Mouse (Mus musculus) spleen, adult 12 weeks (tissue): ENCODE measurements around the gene Clybl.

Experiments
- DNase-seq: peaks from one replicate; pipeline ENCODE4 v3.0.0; 2022; ENCODE audit warnings: low spot score

Clybl gene

DNA sequence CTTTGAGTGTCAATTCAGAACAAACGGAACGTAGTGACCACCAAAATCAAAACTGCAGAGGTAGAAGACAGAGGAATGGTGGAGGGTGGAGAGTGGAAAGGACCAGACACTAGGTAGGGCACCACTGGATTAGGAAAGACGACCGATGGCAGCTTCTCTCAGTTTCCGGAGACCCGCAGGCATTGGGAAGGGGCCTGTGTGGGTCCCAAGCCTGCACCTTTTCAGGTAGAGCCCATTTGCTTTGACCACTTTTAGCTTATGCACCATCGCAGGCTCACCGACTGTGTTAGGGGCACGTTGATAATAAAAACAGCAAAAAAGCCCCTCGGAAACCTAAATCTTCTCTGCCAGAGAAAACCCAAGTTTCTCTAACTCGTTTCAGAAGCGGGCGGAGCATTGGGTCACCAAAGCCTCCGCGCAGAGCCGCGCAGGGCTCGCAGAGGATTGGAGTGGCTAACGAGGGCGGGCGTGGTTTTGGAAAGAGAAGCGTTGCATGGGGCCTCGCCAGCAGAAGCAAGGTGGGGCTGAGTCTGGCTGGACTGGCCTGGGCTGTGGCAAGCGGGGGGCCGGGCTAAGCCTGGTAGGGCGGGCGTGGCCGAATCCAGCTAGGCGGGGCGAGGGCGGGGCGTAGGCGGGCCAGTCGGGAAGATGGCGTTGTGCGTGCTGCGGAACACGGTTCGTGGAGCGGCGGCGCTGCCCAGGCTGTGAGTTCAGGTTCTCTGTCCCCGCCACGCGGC lies at the start of gene Clybl:
TSS of gene Clybl (plus strand) at position 627 of the 737 bp plus-strand sequence.
- peak; percentile 98 for DNase-seq

DNA sequence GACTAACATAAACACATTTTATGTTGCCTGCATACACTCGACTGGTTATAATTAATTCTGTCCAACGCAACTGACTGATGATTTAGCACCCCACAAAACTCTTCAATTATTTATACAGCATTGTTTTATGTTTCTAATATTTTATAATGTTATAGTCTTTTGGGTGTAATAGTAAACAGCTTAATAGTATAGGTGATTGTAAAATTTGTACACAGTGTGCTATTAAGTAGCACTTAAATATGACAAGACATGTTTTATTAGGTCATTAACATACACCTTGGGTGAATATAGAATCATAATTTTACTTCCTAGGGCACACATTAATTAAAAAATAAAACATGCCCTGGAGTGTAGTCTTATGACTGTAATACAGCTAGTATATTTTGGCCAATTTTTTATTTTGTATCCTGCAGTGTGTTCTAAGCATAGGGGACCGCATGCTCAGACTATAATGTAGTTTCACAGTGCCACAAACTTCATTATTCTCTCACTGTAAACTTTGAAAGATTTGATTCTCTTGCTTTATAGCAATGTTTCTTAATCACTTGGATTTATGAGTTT lies 45.1 kb upstream of the Clybl start:
- DNase-seq = no peak

DNA sequence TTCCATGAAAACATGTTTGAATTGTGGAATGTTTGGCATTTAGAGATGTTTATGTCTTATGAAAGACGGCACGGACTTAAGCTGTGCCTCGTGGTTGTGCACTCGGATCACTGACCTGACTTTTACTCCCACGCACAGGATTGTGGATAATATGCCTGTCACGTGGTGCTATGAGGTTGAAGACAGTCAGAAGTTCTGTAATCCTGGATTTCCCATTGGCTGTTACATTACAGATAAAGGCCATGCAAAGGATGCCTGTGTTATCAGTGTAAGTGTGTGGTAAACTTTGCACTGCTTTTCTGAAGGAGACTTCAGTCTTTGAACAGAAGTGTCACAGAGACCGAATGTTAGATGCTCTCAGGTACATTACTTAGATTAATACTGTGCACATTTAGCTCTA lies 44.3 kb upstream of the Clybl start:
- DNase-seq = no peak

DNA sequence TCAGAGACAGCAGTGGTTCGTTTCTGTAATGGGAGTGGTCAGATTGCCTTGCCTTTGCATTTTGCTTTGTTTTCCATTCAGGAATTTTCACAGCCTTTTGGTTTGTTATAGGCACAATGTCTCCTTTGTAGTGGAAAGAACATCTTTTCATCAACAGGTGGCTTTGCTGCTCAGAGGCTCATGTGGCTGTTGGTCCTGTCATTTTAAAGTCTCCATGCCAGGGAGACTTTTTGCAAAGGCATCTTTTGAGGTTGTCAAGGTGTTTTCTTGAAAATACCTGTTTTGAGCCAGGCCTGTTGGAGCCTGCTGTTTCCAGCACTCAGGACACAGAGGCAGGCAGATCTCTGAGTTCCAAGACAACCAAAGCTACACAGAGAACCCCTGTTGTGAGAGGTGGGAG lies 41.4 kb upstream of the Clybl start:
- no peak for DNase-seq

DNA sequence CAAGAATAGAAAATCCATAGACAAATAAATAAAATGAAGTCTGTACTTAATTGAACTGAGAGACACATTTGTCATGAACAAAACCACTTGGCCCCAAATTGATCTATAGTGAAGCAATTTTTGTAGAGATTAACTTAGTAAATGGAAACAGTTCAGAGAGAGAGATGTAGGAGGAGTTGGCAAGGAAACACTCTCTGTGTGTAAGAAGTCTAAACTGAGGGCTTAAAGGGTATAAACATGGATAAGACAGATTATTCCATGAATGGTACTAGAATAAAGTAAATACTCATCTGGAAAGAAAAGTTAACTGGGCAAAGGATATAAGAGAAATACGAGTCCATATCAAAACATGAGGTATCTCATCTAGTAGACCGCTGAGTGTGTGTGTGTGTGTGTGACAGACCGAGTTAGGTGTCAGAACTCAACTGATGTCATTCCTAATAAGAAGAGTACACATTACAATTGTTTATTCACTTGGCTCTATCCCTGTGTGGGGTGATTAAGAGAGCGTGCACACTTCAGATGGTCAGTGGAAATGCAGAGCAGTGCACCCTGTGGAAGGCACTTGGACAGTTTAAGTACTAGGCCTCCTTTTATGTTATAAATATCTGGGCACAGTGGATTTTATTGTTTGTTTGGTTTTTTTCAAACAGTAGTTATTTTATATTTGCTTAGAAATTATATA lies 37.8 kb upstream of the Clybl start:
- no peak for DNase-seq

DNA sequence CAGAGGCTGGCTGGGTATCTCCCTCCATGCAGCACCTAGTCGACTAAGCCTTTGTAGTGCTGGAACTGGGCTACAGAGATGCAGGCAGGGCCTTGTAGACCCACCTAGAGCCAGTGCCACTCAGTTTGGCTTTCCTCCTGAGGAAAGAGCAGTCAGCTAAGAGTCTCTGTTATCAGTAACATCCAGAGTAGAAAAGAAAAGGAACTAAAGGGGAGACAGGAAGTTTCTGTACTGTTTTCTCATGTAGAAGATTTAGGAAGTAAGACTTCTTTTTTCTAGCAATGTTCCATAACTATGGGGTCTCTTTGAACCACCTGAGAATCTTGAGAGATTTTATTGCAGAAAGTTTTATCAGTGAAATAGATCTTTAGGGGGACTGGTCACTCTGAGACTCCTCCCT lies 36.1 kb upstream of the Clybl start:
- DNase-seq = no peak

DNA sequence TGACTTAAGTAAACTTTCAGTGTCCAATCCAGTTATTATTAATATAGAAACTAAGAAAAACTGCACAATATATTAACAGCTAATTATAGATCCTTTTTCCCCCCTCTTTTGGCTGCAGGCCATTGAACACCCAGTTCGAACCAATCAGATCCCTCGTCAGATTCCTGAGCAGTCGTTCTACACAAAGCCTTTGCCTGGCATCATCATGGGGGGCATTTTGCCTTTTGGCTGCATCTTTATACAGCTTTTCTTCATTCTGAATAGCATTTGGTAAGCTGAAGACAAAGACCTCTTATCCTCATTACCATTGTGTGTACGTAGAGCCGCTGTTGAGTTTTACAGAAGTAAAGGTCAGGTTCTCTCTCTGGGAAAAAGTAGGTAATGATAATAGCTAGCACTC lies 30.9 kb upstream of the Clybl start:
- no peak for DNase-seq

DNA sequence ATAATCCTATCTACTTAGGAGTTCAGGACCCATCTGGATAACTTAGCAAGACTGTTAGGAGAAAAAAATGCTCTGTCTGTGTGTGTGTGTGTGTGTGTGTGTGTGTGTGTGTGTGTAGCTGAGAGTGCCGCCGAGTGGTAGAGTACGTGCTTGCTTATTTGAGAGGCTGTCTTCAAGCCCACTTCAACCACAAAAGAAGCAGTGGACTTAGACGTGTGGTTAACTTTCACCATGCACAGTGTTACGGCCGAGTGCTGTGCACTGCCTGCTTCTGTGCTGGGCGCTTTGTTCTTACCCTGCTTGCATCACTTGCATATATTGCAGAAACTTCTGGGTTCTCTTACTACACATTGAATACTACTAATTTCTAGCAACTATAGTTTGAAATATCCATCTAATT lies 23.8 kb upstream of the Clybl start:
- DNase-seq = no peak

DNA sequence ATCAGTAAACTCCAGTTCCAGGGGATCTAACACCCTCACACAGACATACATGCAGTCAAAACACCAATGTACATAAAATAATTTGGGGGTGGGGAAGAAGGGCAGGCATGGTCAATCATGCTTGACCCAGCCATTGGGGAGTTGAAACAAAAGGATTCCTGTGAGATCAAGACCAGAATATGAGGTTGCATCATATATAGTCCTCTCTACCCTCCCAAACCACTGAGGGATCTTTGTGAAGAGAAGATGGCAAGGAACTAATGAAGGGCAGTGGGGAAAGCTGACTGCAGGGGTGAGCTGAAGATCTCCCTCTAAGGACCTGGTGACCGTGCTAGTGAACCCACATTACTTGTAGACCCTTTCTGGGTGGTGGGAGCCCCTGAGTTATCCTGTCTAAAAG lies 20.6 kb upstream of the Clybl start:
- no peak for DNase-seq

DNA sequence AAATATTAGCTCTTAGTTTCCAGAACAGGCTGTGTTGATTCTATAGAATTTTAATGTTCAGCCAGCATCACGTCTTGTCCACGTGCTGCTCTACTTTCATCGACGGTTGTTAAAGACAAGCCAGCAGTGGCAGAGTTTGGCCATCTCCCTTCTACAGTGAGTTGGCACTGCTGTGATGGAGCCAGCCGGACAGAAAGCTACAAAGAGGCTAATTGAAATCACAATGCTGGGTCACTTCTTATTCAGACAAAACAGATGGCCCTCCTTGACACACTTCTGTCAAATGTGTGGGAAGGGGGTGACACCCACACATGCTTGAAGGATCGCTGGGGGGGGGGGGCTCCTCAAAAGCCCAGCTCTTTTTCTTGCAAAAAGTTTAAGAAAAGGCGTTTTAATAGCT lies 12.6 kb upstream of the Clybl start:
- DNase-seq = no peak

DNA sequence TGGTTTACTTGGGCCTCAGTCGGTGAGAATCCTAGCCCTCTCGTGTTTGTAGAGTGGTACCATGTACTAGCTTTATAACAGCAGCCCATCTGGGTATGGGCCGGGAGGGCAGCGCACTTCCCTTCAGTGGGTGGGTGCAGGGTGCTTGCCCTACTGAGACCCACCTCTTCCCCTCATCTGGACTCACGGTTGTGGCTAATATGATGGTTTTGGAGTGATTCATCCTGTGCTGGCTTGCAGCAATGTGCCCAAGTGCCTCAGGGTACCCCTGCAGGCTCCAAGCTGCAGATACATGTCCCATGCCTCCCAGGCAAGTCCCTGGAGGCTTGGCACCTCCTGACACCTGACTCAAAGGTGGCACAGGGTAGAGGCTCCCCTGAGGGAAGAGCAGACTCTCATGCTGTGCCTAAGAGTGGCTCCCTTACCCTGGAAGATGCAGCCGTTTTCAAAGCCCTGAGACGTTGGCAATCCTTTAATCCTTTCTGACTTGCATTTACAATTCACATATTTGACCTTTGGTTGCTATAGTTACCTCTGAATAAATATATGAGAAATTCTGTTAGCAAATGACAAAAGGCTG lies 11.2 kb upstream of the Clybl start:
- DNase-seq = no peak

DNA sequence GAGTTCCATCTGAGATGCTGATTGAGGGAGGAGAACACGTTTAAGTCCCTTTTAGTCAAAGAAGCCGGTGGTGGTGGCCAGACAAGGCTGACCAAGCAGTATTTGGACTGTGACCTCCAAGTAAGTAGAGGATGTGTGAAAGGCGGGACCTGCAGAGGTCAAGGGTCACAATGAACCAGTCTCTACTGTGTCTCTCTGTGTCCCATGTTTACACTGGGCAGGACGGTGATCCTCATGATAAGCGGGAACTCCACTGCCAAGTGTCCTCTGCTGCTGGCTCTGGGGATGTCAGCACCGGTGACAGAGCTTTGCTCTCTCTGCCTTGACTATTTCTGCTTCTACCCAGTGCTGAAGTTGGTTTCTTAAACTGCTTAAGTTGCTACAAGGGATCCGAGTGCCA lies 10.5 kb upstream of the Clybl start:
- DNase-seq = no peak

DNA sequence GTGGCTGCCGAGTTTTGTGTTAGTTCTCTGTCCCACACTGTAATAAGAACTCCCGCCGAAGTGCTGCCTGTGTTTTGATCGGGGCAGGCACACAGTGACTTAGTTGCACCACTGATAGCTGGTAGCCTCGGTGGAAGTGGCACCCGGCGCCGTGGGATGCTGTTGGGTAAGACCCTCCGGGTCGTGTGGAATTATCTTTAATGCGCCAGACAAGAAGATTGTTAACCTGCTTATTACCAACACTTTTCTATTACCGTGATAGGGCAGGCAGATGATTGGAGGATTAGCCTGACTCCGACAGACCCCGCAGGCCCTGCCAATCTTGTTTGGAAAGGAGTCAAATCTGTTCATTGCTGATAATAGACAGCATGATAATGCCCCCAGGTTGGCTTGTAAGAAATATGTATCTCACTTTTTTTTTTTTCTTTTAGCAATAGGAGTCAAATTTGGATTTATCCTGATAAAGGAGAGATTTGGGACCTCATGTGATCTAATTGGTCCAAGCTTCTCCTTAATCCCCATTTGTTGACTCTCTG lies 5.2 kb upstream of the Clybl start:
- DNase-seq = no peak

DNA sequence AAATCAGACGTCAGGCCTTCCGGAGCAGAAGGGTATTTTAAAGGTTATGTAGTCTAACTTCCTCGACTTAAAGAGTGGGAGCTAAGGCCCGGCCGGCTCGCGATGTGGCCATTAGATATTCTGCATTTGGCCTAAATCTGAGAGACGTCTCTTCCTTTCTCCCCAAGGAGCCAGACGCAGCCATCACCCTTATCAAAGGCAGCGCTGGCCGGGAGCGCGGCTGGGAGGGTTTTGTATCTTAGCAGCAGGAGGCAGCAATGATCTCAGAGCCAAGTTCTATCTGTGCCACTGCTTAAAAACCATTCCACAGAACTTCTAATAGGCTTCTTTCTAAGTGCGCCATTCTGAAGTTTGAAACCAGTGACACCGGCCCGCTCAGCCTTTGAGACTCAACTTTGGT lies 2.2 kb upstream of the Clybl start:
- no peak for DNase-seq

DNA sequence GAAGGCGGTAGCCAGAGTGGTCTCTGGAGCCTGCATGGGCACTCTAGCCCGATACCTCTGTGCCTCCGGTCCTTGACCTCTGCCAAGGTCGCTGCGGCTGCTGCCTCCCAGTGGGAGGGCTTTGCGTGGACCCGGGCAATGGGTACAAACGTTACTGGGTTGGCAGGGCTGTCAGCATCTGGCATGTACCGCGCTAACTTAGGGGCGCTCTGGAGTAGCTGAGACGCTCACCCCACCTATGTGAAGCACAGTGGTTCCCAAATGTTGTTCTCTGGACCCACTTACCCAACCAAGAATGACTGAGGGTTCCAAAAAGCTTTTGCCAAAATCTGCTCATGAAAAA lies 282 bp downstream of the Clybl start:
- no peak for DNase-seq

DNA sequence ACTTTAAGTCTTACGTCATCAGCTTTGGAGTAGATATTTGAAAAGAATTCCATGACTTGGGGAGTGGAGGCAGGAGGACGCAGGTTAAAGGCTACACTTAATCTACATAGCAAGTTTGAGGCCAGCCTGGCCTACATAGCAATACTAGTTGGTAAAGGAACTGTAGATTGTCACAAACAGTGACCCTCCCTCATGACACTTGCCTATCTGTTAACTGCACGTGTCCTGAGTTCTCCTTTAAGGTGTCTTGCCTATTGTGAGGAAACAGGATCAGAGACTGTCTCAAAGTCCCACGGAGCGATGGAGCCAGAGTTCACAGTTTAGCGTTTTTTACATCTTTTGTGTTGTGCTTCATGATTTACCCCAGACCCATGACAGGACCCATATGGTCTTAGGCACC lies 716 bp downstream of the Clybl start:
- DNase-seq = no peak

DNA sequence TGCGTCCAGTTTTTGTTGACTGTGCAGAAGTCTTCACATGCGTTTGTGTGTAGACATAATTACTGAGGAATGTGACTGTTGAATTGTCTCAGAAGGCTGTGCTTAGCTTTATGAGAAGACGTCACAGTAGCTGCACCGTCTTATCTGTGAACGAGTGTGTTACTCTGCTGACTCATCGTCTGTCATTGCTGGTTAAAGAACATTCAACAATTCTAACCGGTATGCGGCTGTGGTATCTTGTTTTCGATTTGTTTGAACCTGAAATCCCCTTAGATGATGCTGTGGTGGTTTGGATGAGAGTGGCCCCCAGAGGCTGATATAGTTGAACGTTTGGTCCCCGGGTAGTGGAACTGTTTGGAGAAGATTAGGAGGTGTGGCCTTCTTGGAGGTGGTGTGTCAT lies 2.5 kb downstream of the Clybl start:
- DNase-seq = peak; percentile 32

DNA sequence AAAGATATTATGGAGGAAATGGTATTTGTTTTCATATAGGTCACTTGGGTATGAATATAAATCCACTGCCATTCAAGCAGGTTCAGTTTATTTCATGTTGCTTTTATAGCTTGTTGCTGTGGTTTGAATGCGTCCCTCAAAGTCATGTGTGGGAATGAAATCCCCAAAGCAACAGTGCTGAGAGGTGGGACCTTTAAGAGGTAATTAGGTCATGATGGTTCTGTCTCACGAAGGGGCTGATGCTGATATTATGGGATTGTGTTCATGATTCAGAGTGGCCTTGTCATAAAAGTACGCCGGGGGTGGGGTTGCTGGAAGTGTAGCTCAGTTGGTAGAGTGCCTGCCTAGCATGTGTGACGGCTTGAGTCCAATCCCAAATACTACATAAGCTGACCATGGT lies 6.7 kb downstream of the Clybl start:
- DNase-seq = no peak

DNA sequence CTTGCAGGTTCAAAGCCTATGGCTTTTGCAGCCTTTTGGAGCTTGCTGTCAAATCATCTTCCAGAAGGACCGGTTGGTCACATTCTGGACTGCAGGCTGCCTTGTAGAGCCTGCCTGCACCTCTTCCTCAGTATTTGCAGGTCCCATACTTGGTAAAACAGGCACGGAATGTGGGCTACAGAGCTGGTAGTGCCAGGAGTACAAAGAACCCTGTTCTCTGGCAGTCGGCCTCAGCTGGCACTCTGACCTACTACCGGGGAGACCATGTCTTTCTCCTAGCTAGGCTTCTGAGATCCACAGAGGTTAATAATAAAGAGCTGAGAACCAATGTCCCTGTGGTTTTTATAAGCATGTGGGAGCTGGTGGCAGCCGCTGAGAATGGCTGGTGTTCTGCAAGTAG lies 8.4 kb downstream of the Clybl start:
- no peak for DNase-seq

DNA sequence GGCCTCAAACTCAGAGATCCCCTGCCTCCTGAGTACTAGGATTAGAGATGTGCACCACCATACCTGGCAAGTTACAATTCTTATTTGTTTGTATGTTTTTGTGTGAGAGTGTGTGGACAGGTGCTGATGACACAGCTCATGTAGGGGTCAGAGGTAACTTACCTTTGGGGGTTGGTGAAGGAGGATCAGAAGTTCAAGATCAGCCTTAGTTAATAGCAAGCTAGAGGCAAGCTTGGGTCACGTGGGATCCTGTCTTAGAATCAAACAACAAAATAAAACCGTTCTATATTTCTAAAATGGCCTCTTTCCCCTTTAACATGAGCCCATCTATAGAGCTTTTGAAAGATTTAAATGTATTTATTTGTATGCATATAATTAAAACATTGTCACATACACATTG lies 9.0 kb downstream of the Clybl start:
- no peak for DNase-seq

DNA sequence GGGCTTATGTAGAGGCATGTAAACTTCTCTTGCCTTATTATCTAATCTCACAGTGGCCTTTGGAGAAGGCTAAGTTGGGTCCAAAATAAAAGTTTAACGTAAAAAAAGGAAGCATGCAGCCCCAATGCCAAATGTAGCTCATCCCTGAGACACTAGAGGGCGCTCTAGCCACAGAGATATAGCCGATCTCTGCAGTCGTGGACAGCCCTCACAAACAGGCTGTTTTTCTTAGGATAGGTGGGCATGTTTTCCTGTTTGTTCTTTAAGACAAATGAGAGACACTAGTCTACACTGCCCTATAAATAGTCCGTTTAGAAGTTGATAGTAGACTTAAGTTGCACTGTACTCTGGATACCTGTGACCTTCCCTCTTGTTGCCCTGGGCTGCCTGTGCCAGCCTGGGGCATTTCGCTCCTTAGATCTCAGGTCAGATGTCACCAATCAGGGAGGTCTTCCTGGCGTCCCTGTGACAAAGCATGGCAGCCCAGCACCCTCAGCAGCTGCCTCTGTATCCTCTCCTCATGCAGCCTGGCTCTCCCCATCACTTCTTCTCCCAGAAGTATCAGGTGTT lies 9.5 kb downstream of the Clybl start:
- DNase-seq = peak; percentile 36

DNA sequence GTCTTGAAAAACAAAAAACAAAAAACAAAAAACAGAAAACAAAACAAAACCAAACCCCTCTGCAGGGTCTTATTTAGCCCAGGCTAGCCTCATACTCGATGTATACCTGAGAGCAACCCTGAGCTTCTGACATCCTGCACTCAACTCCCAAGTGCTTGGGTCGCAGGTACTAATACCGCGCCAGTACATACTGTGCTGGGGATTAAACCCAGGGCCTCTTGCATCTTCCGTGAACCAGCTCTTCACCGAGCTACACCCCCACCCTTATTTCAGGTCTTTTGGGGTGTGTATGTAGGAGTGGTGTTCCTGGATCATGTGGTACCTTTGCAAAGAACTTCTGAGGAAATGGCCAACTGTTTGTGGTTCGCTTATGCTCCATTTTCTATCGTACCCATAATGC lies 13.1 kb downstream of the Clybl start:
- DNase-seq = no peak

DNA sequence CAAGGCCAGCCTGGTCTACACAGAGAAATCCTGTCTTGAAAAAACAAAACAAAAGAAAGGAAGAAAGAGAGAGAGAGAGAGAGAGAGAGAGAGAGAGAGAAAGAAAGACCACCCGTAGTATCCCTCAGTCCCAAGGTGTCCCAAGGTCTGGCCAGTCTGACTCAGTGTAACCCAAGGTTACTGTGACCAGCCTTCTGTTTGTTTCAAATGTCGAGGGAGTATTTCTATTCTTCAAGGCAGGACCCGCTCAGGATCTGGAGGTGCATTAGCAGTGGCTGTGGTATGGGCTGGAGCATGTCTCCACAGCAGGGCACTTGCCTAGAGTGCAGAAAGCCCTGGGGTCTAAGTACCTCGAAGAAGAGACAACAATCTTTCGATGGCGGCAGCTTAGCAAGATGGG lies 15.3 kb downstream of the Clybl start:
- DNase-seq = no peak
